Mouse (Mus musculus): ENCODE measurements at regions not wholly inside any gene's neighbourhood (a gene's known extent, or its start where the extent isn't known, plus 50 kb on each side); places are given as distances from the start of the nearest gene placed in this dataset.
"Not testable (repeated sequence)": the region's sequence is repeated elsewhere in the genome, so short reads cannot be mapped to it uniquely, and the experiment has no call there.

DNA sequence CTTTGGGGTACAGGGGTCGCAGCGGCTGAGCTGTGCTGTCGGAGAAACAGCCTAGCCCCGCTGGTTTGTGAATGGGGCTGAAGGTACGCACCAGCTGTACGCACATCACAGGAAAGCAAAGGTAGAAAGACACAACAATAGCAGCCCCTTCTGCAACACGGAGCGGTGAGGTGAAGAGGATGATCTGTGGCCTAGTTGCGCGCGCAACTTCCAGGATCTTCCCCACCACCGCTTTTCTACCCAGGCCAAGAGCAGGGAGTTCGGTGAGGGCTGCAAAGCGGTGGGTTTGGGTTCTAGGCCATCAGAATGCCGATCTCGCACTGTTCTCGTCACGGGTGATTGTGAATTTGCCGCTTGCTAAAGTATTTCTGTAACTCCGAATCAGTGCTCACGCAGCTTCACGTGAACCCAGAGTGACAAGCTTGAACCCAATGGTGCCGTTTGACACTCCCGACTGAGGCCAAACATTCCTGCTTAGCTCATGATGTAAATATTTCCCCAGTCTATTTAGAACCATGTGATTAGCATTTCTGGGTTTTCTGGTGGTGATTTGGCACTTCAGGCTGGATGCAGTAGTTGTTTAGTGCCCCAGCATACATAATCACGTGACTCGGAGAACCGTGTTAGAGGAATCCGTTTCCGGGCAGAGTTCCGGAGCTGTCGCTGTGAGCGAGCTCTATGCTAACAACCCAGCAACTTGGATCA is 54.7 kb downstream of the Cryaa start:
- no peak for DNase-seq (ENCODE audit: low read depth)

DNA sequence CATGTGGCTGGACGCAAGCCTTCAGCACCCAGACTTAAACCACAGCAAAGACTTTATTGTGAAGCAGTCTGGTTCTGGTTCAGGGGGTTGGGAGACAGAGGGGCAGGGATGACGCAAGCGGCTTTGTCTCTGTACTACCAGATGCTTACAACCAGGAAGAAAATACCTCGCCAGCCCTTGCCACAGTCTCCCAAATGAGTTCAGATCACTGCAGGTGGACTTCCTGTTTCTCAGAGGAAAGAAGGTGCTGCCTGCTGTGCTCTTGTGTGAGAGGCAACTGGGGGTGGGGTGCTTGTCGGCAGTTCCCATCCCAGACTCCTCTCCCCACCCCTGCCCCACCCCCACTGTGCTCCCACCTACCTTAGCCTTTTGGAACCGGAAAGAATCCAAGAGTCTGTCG is 56.9 kb downstream of the Cryaa start:
- no peak for DNase-seq (ENCODE audit: low read depth)

DNA sequence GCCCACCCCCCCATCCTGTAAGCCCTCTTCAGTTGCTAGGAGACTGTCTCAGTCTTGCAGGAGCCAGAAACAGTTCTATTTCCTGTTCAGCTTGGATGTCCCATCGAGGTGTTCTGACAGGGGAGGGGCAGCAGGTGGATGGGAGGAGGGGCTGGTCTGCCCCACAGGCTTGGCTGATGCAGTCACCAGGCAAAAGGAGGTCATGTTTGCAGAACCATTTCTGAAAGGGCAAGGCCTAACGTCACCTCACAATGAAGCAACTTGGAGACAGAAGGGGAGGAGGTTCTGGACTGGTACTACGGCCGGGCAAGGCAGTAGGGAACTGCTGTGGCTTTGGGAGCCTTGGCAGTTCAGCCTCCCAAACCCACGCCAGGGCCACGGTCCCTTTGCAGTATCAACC is 59.1 kb downstream of the Cryaa start:
- no peak for DNase-seq (ENCODE audit: low read depth)

DNA sequence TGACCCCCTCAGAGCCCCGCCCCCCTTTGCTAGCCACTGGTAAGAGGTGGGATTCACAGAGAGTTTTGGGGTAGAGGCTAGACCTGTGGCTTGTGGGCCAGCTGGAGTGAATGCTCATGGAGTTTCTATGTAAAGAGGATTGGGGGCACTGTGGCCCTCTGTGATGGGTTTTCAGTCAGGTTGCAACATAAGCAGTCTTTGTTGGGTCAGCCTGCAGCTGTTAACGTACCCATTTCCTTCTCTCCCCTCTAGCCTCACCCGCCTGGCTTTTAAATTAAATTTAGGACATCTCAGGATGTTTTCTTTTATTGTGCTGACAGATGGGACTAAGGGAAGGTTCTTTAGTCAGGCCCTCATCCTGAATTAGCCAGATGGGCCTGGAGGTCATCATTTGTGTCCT is 60.6 kb downstream of the Cryaa start:
- DNase-seq (ENCODE audit: low read depth) = no peak

DNA sequence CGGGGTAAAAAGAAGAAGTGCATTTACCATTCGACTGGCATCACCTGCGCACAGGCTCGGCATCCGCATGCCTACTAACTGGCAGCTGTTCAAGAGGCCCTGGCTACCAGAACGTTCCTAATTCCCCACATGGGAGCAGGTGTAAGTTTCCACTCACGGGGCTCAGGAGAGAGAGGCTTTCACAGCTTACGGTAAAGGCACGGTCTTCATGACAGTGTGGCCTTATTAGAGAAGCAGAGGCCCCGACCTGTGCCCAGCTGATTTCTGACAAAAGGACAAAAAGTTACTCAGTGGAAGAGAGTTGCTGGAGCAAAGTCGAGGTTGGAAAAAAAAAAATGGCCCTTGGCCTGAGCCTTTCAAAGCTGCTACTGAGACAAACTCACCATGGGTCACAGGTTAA is 62.0 kb downstream of the Cryaa start:
- DNase-seq (ENCODE audit: low read depth) = no peak

DNA sequence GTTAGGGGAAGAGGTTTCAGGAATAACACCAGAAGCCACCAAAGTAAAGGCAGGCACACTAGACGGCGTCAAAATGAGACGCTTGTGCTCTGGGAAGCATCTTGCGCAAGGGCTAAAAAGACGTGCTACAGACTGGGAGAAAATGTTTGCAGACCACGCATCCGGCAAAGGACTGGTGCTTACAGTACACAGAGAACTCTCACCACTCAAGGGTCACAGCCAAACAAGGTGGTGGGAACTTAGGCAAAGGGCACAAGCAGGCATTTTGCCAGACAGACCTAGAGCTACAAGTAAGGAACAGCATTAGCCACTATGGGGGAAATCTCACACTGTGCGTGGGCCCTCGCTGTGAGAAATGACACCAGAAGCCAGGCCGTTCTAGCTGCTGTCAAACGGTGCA is 62.5 kb downstream of the Cryaa start:
- DNase-seq (ENCODE audit: low read depth) = no peak

DNA sequence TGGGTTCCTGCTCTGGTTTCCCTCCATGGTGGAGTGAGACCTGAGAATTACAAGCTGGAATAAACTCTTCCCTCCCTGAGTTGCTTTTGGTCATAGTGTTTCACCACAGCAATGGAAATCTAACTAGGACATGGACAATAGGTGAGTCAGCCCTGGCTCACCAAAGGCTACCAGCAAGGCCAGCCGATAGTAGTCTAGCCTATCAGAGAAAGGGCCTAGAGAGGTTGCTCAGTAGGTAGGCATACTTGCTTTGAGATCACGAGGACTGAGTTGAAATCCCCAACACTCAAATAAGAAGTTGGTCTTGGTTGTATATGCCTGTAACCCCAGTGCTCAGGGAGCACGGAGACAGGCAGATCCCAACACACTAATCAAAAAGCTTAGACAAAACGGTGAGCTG is 66.0 kb downstream of the Cryaa start:
- no peak for DNase-seq (ENCODE audit: low read depth)

DNA sequence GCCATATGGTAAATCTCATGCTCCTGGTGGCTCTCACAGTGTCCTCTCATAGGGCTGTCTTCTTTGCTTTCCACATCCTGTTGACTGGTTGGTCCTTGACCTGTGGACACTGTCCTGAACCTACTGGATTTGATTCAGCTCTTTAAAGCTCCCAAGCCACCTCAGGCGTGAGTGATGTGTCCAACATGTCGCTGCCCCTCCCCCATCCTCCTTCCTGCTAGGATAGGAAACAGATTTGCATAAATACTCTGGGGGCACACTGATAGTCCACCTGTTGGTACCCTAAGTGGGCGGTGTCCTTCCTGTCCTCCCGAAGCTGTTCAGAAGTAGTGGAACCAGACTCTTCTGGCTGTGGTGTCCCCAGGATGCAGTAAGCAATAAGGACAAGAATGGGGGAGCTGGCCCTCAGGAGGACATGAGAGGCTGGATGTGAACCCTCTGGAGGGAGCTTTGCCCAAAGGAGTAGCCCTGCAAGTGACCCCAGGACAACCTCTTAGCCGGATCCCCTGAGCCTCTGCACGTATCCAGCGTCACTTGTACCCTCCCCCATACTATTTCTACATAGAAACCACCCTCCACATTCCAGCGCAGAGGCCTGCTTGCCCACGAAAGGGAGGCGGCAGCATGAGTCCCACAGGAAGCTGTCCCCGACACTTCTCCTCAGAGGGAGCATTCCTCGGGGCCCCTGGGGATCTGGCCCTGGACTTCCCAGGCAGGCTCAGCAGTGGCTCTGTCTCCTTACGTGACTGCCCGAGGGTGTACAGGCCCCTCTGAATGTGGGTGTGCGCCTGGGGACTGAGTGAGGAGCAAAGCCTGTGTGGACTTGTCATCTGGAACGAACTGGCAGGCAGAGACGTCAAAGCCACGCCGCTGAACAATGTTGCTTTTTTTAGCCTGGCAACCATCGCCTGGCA is 68.8 kb downstream of the Cryaa start:
- no peak for DNase-seq (ENCODE audit: low read depth)

DNA sequence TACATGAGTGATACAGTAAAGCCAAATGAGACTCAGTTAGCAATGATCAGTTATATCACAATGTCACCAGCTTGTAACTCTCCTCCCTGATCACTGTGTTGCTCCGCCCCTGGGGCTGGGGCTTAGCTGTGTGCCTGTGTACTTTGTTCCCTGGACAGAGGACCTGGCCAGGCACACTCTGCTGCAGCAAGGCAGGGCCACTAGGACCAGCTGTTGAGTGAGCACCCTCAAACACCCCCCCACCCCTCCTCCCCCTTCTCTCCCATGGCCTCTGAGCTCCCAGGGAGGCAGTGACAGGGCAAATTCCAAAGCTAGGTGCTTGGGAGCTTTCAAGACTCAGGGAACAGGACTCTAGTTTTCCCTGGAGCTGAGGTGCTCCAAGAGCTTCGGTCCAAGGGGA is 70.0 kb downstream of the Cryaa start:
- no peak for DNase-seq (ENCODE audit: low read depth)

DNA sequence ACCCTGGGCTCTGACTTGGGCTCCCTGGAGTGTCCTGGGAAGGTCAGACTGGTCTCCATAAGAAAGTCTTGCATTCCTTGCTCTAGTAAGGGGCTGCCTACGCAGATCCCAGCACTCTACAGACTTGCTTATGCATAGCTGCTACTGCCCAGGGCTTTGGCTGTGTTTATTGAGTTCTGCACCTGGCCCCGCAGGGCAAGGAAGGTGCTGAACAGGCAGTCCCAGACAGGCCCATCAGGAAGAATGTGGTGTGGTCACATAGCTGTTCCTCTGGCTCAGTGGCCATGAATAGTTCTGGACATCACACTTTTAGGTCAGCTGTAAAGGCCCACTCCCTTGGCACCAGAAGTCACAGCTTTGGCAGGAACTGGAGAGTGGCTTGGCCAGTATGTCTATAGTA is 70.6 kb downstream of the Cryaa start:
- DNase-seq (ENCODE audit: low read depth) = no peak

DNA sequence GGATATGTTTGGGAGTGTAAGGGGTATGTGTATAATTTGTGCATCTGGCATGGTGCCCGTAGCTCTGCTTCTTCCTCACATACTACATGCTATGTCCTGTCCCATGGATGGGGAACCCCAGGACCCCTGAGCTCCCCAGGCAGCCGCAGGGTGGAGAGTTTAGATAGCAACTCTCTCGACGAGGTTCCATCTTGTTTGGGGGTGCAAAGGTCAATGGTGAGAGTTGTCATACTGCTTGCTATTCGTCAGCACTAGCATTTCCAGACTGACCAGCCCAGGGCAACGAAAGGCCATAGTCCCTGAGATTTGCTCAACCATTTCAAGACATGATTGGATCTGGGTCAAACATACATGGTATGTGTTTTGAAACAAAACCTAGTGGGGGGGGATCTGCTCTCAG is 71.4 kb downstream of the Cryaa start:
- DNase-seq (ENCODE audit: low read depth) = no peak

DNA sequence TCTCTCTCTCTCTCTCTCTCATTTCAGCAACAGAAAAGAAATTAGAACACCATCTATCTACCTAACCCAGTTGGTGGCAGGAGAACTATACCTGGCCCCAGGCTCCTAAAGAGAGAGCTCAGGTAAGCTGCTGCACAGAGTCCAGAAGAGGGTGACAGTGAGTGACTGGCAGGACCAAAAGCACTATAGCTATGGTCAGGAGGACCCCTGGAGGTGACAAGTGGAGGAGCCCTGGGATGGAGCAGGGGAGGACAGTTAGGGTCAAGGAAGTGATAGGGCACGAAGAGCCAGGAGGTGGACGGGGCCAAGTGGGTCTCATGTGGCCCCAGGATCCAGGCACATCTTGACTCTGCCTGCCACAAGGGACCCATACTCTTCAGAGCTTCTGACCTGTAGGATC is 73.7 kb downstream of the Cryaa start:
- DNase-seq (ENCODE audit: low read depth) = no peak

DNA sequence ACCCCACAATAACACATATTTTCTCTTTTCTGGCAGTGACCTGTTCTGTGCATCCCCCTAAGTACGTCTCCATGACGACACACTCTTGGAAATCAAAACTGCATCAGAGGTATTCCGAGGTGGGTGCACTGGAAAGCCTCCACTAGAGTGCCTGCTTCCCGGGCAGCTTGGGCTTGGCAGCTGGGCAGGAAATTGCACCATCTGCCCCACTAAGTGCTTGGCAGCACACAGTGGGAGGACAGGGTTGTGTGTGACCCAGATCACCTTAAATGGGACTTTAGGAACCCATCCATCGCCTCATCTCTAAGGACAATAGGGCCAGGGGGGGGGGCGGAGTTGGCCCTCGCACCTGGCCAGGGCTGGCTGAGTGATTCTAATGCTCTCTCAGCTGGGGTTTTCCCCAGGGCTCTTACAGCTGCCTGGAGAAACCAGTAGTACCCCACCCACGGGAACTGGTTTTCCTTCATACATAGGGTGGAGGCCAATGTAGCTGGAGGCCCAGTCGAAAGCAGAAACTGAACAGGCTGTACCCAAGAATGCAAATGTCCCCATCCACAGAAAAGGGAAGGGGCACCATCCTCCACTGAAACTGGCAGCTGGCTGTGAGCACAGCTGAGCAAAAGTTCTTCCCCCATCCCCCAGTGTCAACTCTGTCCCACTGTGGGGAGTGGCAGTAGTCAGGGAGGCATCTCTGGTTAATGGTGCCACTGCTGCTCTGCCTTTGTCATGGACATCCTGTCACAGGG is 75.7 kb downstream of the Cryaa start:
- DNase-seq (ENCODE audit: low read depth) = no peak

DNA sequence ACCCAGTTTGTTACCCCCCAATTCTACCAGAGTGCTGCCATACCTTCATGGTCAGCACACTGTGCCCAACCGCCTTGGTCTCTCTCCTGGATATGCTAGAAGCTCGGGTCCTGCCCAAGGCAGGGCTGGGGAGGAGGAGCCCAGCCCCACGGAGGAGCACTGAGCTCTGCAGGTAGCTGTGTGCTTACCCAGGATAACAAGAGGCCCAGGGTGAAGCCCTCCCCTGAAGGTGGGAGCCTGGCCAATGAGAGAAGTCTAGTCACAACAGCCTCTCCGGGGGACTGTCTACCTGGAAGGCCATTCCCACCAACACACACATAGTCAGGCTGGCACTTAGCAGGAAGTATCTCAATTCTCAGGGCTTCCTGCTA is 76.2 kb downstream of the Cryaa start:
- no peak for DNase-seq (ENCODE audit: low read depth)

DNA sequence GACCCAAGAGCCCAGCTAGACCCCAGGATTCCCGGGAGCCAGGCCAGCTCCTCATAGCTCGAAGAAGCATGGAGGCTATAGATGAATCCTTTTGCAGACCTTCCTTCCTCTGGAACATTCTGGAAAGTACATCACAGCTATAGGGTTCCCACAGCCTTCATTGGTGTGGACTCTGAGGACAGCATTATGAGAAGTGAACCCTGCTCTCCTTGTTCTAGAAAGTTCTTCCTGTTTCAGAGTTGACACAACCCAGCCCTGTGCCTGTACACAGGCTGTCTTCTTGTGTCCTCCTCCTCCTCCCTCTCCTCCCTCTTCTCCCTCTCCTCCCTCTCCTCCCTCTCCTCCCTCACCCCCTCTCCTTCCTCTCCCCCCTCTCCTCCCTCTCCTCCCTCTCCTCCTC is 82.9 kb downstream of the Cryaa start:
- DNase-seq (ENCODE audit: low read depth) = no peak

DNA sequence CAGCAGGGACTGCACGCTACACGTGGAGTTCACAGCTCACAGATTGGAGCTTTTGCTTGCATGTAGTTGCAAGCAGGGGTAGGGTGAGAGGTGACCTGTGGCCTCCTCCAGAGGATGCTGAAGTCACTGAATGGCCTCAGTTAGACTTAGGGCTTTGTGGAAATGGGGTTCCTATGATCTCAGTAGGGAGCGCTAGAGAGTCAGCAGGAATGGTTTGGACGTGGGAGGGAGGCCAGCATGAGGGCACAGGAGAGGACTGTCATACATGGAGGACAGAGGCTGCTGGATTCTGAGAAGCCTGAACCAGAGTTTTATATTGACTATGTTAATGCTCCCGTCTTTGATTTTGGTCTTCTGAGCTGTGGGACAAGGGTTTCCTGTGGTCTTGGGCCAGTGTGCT is 85.5 kb downstream of the Cryaa start:
- DNase-seq (ENCODE audit: low read depth) = no peak

DNA sequence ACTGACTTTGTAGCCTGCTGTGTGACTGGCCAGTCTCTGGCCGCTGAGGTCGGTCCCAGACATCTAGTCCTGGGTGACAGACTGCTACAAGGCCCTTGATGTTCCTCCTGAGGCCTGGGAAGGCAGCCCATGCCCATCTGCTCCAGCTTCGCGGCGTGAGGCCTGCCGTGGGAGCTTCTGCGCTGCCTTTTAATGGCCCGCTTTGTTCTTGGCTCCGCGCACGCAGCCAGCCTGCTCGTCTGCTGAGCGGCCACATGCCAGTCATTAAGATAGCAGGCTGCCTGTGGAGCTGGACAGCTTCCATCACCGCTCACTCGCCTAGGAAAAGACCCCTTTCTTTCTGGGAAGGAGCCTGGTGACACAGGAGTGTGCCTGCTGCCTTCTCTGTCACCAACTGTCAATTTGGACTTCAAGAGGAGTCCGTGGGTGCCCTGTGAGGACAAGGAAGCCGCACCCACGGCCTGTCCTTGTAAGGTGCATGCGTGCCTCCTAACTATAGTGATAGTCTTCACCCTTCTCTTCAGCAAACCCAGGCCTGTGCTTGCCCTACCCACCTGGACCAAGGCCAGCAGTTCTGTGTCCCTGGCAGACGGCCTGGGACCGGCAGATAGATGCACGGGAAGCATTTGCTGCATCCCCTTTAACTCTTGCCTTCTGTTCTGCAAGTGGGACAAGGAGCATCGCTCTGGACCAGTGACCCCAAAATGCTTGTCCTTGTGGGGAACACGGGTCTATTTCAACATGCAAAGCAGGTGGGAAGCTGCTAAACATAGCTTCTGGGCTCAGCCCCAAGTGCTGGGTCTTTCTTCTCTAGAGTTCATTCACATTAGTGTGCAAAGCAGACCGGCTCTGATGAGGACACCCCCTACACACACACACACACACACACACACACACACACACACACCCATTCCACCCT is 88.6 kb downstream of the Sik1 start:
- DNase-seq (ENCODE audit: low read depth) = no peak

DNA sequence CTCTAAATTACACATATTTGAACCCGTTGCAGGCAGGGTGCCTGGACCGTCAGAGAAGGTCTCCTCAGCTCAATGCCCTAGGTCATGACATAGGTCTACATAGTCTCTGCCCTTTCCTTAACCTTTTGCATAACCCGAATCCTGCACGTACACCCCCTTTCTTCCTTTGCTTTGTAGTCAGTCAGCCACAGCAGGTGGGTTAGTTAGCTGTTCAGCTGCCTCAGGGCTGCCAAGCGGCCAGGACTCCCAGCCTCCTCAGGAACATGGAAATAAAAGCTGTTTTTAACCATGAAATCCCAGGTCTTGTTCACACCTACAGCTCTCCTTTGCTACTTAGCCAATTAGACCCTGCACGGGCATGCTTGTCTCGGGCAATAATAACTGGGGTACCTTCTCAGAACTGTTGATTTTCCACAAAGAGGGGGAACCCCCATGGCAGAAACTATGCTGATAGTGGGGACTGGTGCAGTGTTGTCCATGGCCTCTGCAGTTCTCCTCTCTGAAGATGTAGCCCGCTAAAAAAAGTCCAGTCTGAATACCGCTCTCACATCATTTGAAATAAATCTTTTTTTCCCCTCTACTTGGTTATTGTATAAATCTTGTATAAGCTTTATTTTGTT is 83.3 kb downstream of the Sik1 start:
- DNase-seq (ENCODE audit: low read depth) = no peak

DNA sequence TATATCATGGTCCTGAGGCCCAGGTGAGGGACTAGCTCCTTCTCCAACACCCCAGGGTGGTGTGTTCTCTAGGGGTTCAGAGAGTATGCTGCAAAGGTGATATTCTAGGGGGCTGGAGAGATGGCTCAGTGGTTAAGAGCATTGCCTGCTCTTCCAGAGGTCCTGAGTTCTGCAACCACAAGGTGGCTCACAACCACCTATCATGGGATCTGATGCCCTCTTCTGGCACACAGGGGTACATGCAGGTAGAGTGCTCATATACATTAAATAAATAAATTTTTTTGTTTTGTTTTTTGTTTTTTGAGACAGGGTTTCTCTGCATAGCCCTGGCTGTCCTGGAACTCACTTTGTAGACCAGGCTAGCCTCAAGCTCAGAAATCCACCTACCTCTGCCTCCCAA is 81.7 kb downstream of the Sik1 start:
- DNase-seq (ENCODE audit: low read depth) = not testable (repeated sequence)

DNA sequence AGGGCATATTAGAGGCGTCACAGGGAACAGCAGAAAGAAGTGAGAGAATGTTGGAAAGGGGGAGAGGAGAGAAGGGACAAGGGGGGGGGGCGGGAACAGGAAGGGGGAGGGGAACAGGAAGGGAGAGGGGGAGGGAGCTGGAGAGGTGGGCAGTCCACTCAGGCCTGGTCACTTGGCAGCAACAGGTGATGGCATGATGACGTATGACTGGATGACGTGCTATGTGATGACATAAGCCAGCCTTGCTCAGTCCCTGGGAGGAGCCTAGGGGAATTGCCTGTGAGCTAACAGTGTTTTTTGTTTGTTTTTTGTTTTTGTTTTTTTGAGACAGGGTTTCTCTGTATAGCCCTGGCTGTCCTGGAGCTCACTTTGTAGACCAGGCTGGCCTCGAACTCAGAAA is 80.6 kb downstream of the Sik1 start:
- DNase-seq (ENCODE audit: low read depth) = no peak

DNA sequence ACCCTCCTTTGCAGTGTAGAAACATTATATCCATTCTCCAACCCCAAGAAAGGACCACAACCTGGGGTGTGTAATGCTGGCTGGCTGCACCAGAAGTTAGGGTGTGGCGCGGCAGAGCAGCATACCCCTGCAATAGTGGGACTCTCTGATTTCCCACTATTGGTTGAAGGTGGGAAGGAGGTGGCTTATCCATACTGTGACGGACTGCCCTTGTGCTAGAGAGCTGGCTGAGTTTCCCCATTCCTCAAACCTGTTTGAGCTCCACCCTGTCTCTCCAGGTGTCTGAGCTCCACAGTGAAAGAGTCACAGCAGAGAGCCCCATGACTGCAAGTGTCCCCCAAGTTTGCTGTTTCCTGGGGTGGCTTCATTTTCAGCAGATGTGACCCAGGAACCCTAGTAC is 79.6 kb downstream of the Sik1 start:
- DNase-seq (ENCODE audit: low read depth) = no peak
